Mouse (Mus musculus) embryonic facial prominence, embryonic 12.5 days (tissue): ENCODE data around the gene Gm20747. TPM values are rescaled to one million over a fixed set of nuclear protein-coding genes. Genes with fewer than 3 reads are reported as not detected.
"Not testable (repeated sequence)": the region's sequence is repeated elsewhere in the genome, so short reads cannot be mapped to it uniquely, and the experiment has no call there.

Experiments used
- ATAC-seq: fragments of 200-750 bp; cut with Nextera tagmentation; 2 replicates; pipeline ENCODE4 v1.8.0; 2017; ENCODE audit not compliant: insufficient number of reproducible peaks, insufficient read depth, low FRiP score, low TSS enrichment
- H3K27ac ChIP-seq: fragments of 300-500 bp; sonication (generic); 2 replicates; pipeline ENCODE4 v1.5.1; 2016; ENCODE audit warnings: mild to moderate bottlenecking
- H3K27me3 ChIP-seq: fragments of 300-500 bp; sonication (generic); 2 replicates; pipeline ENCODE4 v1.6.1; 2016; ENCODE audit warnings: mild to moderate bottlenecking, moderate library complexity
- H3K36me3 ChIP-seq: fragments of 300-500 bp; sonication (generic); 2 replicates; pipeline ENCODE4 v1.6.1; 2016; ENCODE audit warnings: mild to moderate bottlenecking
- H3K4me1 ChIP-seq: fragments of 300-500 bp; sonication (generic); 2 replicates; pipeline ENCODE4 v1.6.1; 2016
- H3K4me2 ChIP-seq: fragments of 300-500 bp; sonication (generic); replicated peaks from 2 replicates; pipeline ENCODE4 v1.6.1; 2016; ENCODE audit warnings: mild to moderate bottlenecking, moderate library complexity
- H3K4me3 ChIP-seq: fragments of 300-500 bp; sonication (generic); 2 replicates; pipeline ENCODE4 v1.5.1; 2016; ENCODE audit warnings: mild to moderate bottlenecking
- H3K9ac ChIP-seq: fragments of 300-500 bp; sonication (generic); 2 replicates; pipeline ENCODE4 v1.6.1; 2016; ENCODE audit warnings: mild to moderate bottlenecking, moderate library complexity
- H3K9me3 ChIP-seq: fragments of 300-500 bp; sonication (generic); 2 replicates; pipeline ENCODE4 v1.6.1; 2016; ENCODE audit warnings: mild to moderate bottlenecking, moderate library complexity
- WGBS: fragments of 180-500 bp; shearing (Covaris S2); methylation state at CpG from one replicate; pipeline ENCODE4 v1.1.7; 2016; 5-methylcytosine and 5-hydroxymethylcytosine counted together
- polyA plus RNA-seq: library from polyadenylated mRNA; unstranded; fragments of >200 nt; fragmentation: Nextera tagmentation; extraction: Ambion mirVana; gene quantifications from 2 replicates; pipeline ENCODE4 v1.2.1, GENCODE M21; 2016

Gm20747 gene
- not detected in 2 replicates for polyA plus RNA-seq

DNA sequence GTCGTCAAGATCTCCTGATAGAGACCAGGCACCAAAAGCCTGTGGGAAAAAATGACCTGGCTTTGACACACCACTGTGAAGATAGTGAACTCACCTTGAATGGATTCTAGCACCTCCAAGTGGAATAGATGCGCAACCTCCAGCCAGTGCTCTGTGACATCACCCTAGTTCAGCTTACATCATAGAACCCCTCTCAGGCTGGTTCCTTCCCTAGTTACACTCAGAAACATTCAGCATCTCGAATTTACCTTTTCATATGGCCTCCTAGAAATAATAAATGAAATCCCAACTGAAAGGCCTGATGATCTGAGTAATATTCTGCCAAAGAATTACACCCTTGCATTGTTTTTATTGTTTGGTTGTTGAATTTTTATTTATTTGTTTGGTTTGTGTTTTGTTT is at the start of gene Gm20747:
Gene Gm20747 (minus strand): TSS at position 101 of the 400 bp plus-strand sequence.
- H3K27me3 ChIP-seq, H3K9ac ChIP-seq, H3K4me1 ChIP-seq, H3K36me3 ChIP-seq, H3K4me2 ChIP-seq, H3K9me3 ChIP-seq, ATAC-seq, H3K4me3 ChIP-seq, H3K27ac ChIP-seq: not testable (repeated sequence)
- WGBS, result no CpG with 5 or more reads among the region's 3 CpGs
